Mouse (Mus musculus): ENCODE measurements at regions not wholly inside any gene's neighbourhood (a gene's known extent, or its start where the extent isn't known, plus 50 kb on each side); places are given as distances from the start of the nearest gene placed in this dataset.

GRCm38 (mm10) chr2:46368882-46369281 is 1251.7 kb upstream of the Zeb2 start:
- intact Hi-C loops (cut with DNase I) = no loop called here
- no peak for DNase-seq

GRCm38 (mm10) chr2:46366135-46366485 is 1248.9 kb upstream of the Zeb2 start:
- intact Hi-C loops (cut with DNase I) = no loop called here
- no peak for DNase-seq

GRCm38 (mm10) chr2:46365428-46366134 is 1248.4 kb upstream of the Zeb2 start:
- no peak for DNase-seq
- intact Hi-C loops (cut with DNase I) = no loop called here

GRCm38 (mm10) chr2:46360049-46360712 is 1243.0 kb upstream of the Zeb2 start:
- no peak for DNase-seq
- intact Hi-C loops (cut with DNase I) = no loop called here

- no peak for DNase-seq
- intact Hi-C loops (cut with DNase I) = no loop called here
Measured at GRCm38 (mm10) chr2:46358225-46358624, 1241.0 kb upstream of the Zeb2 start.

GRCm38 (mm10) chr2:46356651-46357050 is 1239.5 kb upstream of the Zeb2 start:
- intact Hi-C loops (cut with DNase I) = no loop called here
- DNase-seq = no peak

- no peak for DNase-seq
- intact Hi-C loops (cut with DNase I) = no loop called here
Measured at GRCm38 (mm10) chr2:46340694-46341093, 1223.5 kb upstream of the Zeb2 start.

- intact Hi-C loops (cut with DNase I) = no loop called here
- DNase-seq = no peak
Measured at GRCm38 (mm10) chr2:46316666-46317065, 1199.5 kb upstream of the Zeb2 start.

- intact Hi-C loops (cut with DNase I) = no loop called here
- no peak for DNase-seq
Measured at GRCm38 (mm10) chr2:46315243-46315642, 1198.0 kb upstream of the Zeb2 start.

- intact Hi-C loops (cut with DNase I) = no loop called here
- no peak for DNase-seq
Measured at GRCm38 (mm10) chr2:46307582-46308153, 1190.5 kb upstream of the Zeb2 start.

- intact Hi-C loops (cut with DNase I) = no loop called here
- no peak for DNase-seq
Measured at GRCm38 (mm10) chr2:46302627-46303026, 1185.4 kb upstream of the Zeb2 start.

GRCm38 (mm10) chr2:46297274-46297843 is 1180.2 kb upstream of the Zeb2 start:
- no peak for DNase-seq
- intact Hi-C loops (cut with DNase I) = no loop called here

GRCm38 (mm10) chr2:46283929-46284598 is 1166.9 kb upstream of the Zeb2 start:
- intact Hi-C loops (cut with DNase I) = no loop called here
- no peak for DNase-seq

- DNase-seq = no peak
- intact Hi-C loops (cut with DNase I) = no loop called here
Measured at GRCm38 (mm10) chr2:46280822-46281221, 1163.6 kb upstream of the Zeb2 start.

- intact Hi-C loops (cut with DNase I) = no loop called here
- DNase-seq = no peak
Measured at GRCm38 (mm10) chr2:46261618-46262017, 1144.4 kb upstream of the Zeb2 start.

- intact Hi-C loops (cut with DNase I) = no loop called here
- DNase-seq = no peak
Measured at GRCm38 (mm10) chr2:46251562-46251961, 1134.4 kb upstream of the Zeb2 start.

GRCm38 (mm10) chr2:46245717-46246116 is 1128.5 kb upstream of the Zeb2 start:
- intact Hi-C loops (cut with DNase I) = no loop called here
- DNase-seq = no peak

GRCm38 (mm10) chr2:46244697-46245096 is 1127.5 kb upstream of the Zeb2 start:
- intact Hi-C loops (cut with DNase I) = no loop called here

GRCm38 (mm10) chr2:46242806-46243205 is 1125.6 kb upstream of the Zeb2 start:
- intact Hi-C loops (cut with DNase I) = no loop called here
- no peak for DNase-seq

More at GRCm38 (mm10) chr2:46244697-46245096, 1127.5 kb upstream of the Zeb2 start:
- no peak for DNase-seq

GRCm38 (mm10) chr2:46239874-46240273 is 1122.7 kb upstream of the Zeb2 start:
- no peak for DNase-seq
- intact Hi-C loops (cut with DNase I) = no loop called here

GRCm38 (mm10) chr2:46230791-46231450 is 1113.7 kb upstream of the Zeb2 start:
- intact Hi-C loops (cut with DNase I) = no loop called here
- DNase-seq = no peak

Data from heart, postnatal 14 days (tissue).